22 mouse cellular contexts compared by ENCODE assay signal in the genomic region with DNA sequence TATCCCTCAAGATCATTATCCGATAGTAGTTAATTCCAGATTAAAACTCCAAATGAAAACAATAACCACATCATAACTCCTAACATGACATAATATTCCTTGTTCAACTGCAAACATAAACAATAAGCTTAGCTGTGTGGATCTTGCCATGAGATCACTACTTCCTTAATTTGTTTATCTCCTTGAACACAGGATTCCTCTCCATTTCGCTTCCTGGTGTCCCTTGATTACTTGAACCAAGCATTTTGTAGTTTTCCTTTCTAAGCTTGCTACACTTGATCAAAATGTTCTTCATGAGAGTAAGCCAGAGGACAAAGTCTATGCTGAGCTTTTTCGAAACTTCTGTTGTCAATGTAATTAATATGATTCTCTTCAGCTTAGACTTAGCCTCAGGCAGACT.
A peak's percentile ranks its signal among the peaks of the same experiment; 100 is the strongest.
DNase-seq lines count a peak whose midpoint lies in the region; ATAC-seq and TF ChIP-seq lines count a peak whose summit lies in the region.
"Had no signal": no experiment of that assay in that cellular context is flagged by ENCODE, and none has a peak within 500 bp of the region (broad histone marks: within the 10 kb centered on the region; RNA-seq: fewer than 3 reads in every experiment).

No protein-coding gene starts in this region.

- no peak overlapping the region for H3K4me2 ChIP-seq in lung, postnatal 0 days (replicated peaks; ENCODE audit: low read depth, low read length)
- no peak overlapping the region for H3K4me2 ChIP-seq in forebrain, postnatal 0 days (ENCODE audit: low read depth)
- H3K4me2 ChIP-seq in intestine, embryonic 15.5 days (replicated peaks) = no peak overlapping the region
- H3K4me2 ChIP-seq: embryonic facial prominence, embryonic 13.5 days; embryonic facial prominence, embryonic 15.5 days; forebrain, embryonic 12.5 days had no signal

- H3K4me3 ChIP-seq in lung, postnatal 0 days (ENCODE audit: low read depth, low read length) = no peak overlapping the region
- no peak overlapping the region for H3K4me3 ChIP-seq in thymus, adult 2 months (ENCODE audit: control insufficient read depth, insufficient read depth, low read length)
- no peak overlapping the region for H3K4me3 ChIP-seq in forebrain, postnatal 0 days (ENCODE audit: low read depth, low read length)
- no peak overlapping the region for H3K4me3 ChIP-seq in intestine, embryonic 15.5 days (replicated peaks)
- H3K4me3 ChIP-seq: embryonic facial prominence, embryonic 13.5 days; embryonic facial prominence, embryonic 15.5 days; erythroblast, embryonic 14.5 days; forebrain, embryonic 10.5 days; forebrain, embryonic 12.5 days had no signal

- H3K27me3 ChIP-seq in lung, postnatal 0 days (replicated peaks; ENCODE audit: insufficient read depth, low read length) = no peaks in the 10 kb centered on the region
- no peaks in the 10 kb centered on the region for H3K27me3 ChIP-seq in Patski
- H3K27me3 ChIP-seq in thymus, adult 2 months (ENCODE audit: control insufficient read depth, insufficient read depth, low read length) = no peaks in the 10 kb centered on the region
- no peaks in the 10 kb centered on the region for H3K27me3 ChIP-seq in forebrain, postnatal 0 days (ENCODE audit: insufficient read depth, low read length)
- H3K27me3 ChIP-seq in intestine, embryonic 15.5 days (replicated peaks) = no peaks in the 10 kb centered on the region
- H3K27me3 ChIP-seq: embryonic facial prominence, embryonic 13.5 days; embryonic facial prominence, embryonic 15.5 days; forebrain, embryonic 12.5 days had no signal

- no peak for TF ChIP-seq CTCF in lung, postnatal 0 days (IDR thresholded peaks at IDR 0.05)
- TF ChIP-seq CTCF in Patski (IDR thresholded peaks at IDR 0.05) = no peak
- TF ChIP-seq CTCF in thymus, adult 2 months (IDR thresholded peaks at IDR 0.05; ENCODE audit: borderline replicate concordance, control insufficient read depth, extremely low read depth, insufficient read depth, low read length, poor library complexity) = no peak
- TF ChIP-seq CTCF in forebrain, postnatal 0 days (IDR thresholded peaks at IDR 0.05; ENCODE audit: low read depth) = no peak

- no peak overlapping the region for H3K27ac ChIP-seq in lung, postnatal 0 days (ENCODE audit: low read length)
- no peak overlapping the region for H3K27ac ChIP-seq in thymus, adult 2 months (ENCODE audit: control insufficient read depth, insufficient read depth, low read length)
- H3K27ac ChIP-seq in forebrain, postnatal 0 days (ENCODE audit: low read depth, low read length) = no peak overlapping the region
- H3K27ac ChIP-seq in intestine, embryonic 15.5 days = no peak overlapping the region
- H3K27ac ChIP-seq: embryonic facial prominence, embryonic 13.5 days; embryonic facial prominence, embryonic 15.5 days; forebrain, embryonic 10.5 days; forebrain, embryonic 12.5 days had no signal

- 71% methylated on average over 3 of the region's 3 CpGs for whole genome bisulfite sequencing in lung, postnatal 0 days
- WGBS in thymus, adult 2 months = 96% methylated on average over 3 of the region's 3 CpGs
- WGBS in forebrain, postnatal 0 days = 95% methylated on average over 3 of the region's 3 CpGs
- WGBS in intestine, embryonic 15.5 days = 83% methylated on average over 3 of the region's 3 CpGs

- H3K9ac ChIP-seq in lung, postnatal 0 days (replicated peaks; ENCODE audit: low read depth) = no peak overlapping the region
- no peak overlapping the region for H3K9ac ChIP-seq in forebrain, postnatal 0 days
- no peak overlapping the region for H3K9ac ChIP-seq in intestine, embryonic 15.5 days
- H3K9ac ChIP-seq: embryonic facial prominence, embryonic 13.5 days; embryonic facial prominence, embryonic 15.5 days; forebrain, embryonic 12.5 days had no signal

- CTCF ChIA-PET in Patski (lab: Charles Lee) = interaction anchor here (0.6 to 2.3 kb wide), 6 partner anchors 9 to 124 kb away, joined by 3 to 12 read pairs (median 3); no protein-coding TSS in a partner anchor

- no peaks in the 10 kb centered on the region for H3K9me3 ChIP-seq in lung, postnatal 0 days (ENCODE audit: low read length)
- H3K9me3 ChIP-seq in forebrain, postnatal 0 days (ENCODE audit: low read length) = no peaks in the 10 kb centered on the region
- no peaks in the 10 kb centered on the region for H3K9me3 ChIP-seq in intestine, embryonic 15.5 days
- H3K9me3 ChIP-seq: embryonic facial prominence, embryonic 13.5 days; embryonic facial prominence, embryonic 15.5 days; forebrain, embryonic 10.5 days; forebrain, embryonic 12.5 days had no signal

- POLR2A ChIA-PET in Patski (lab: Charles Lee) = no interaction called here

- no peaks in the 10 kb centered on the region for H3K36me3 ChIP-seq in lung, postnatal 0 days (ENCODE audit: insufficient read depth, low read length)
- no peaks in the 10 kb centered on the region for H3K36me3 ChIP-seq in thymus, adult 2 months (ENCODE audit: control insufficient read depth, insufficient read depth, low read length)
- H3K36me3 ChIP-seq in forebrain, postnatal 0 days (ENCODE audit: insufficient read depth) = no peaks in the 10 kb centered on the region
- H3K36me3 ChIP-seq in intestine, embryonic 15.5 days = no peaks in the 10 kb centered on the region
- H3K36me3 ChIP-seq: embryonic facial prominence, embryonic 13.5 days; embryonic facial prominence, embryonic 15.5 days; forebrain, embryonic 10.5 days; forebrain, embryonic 12.5 days had no signal

- TF ChIP-seq EP300 in lung, postnatal 0 days (IDR thresholded peaks at IDR 0.05) = peak; percentile 27; the same call in 1 of the 2 replicates

- no peak for ATAC-seq in lung, postnatal 0 days
- ATAC-seq in Patski = peak; percentile 26
- ATAC-seq in forebrain, postnatal 0 days = no peak
- ATAC-seq in intestine, embryonic 15.5 days = no peak
- ATAC-seq: forebrain, embryonic 14.5 days; forebrain, embryonic 16.5 days had no signal

- in situ Hi-C loops in Patski (cut with MboI; ENCODE audit: low pct_unique_long_range_greater_than_20kb) = loop anchor here (10.0 to 25.0 kb wide), 2 partner anchors 63 to 329 kb away; no protein-coding TSS in a partner anchor

- no peak for TF ChIP-seq POLR2A in thymus, adult 2 months (IDR thresholded peaks at IDR 0.05; ENCODE audit: control insufficient read depth, extremely low read depth, insufficient read depth, low read length, poor library complexity)

- H3K4me1 ChIP-seq in lung, postnatal 0 days (ENCODE audit: insufficient read depth, low read depth, low read length) = no peaks in the 10 kb centered on the region
- H3K4me1 ChIP-seq in thymus, adult 2 months (replicated peaks; ENCODE audit: control insufficient read depth, insufficient read depth, low read length) = no peaks in the 10 kb centered on the region
- H3K4me1 ChIP-seq in forebrain, postnatal 0 days (ENCODE audit: insufficient read depth) = no peaks in the 10 kb centered on the region
- H3K4me1 ChIP-seq in intestine, embryonic 15.5 days (replicated peaks) = peaks cover 12% of the 10 kb centered on the region
- H3K4me1 ChIP-seq: embryonic facial prominence, embryonic 15.5 days had no signal

- DNase-seq in lung, postnatal 0 days (ENCODE audit: low spot score) = peak; percentile 18
- DNase-seq in lung, postnatal 25 days (ENCODE audit: low spot score) = no peak
- DNase-seq in MEL-GATA-1-ER (ENCODE audit: extremely low read depth, low read depth) (peak; percentile 59), Patski (ENCODE audit: low read depth, low spot score) (no peak)
- DNase-seq in thymus, adult 2 months = no peak
- no peak for DNase-seq in forebrain, postnatal 0 days
- DNase-seq: adrenal gland, adult 2 months; adrenal gland, postnatal 10 days; adrenal gland, postnatal 25 days; cerebellum, adult 11-12 months; cerebellum, adult 2 months; cerebellum, adult 9-10 months; cerebellum, postnatal 10 days; cerebellum, postnatal 25 days had no signal

Comparison
In these comparisons a context has a peak if more than half of its experiments do, and no peak if none do; other contexts are left out.
1. DNase-seq: peak in lung, postnatal 0 days (single experiment) and MEL-GATA-1-ER (single experiment); none in lung, postnatal 25 days (single experiment), Patski (single experiment), thymus, adult 2 months (single experiment) and forebrain, postnatal 0 days (single experiment).